Mouse (Mus musculus) thymus, adult 2 months (tissue): ENCODE measurements around the gene Llph.

Experiments used
- CTCF ChIP-seq: fragments of 200-500 bp; IDR thresholded peaks from 2 replicates; pipeline ENCODE4 v1.5.1; 2012; ENCODE audit warnings: mild to moderate bottlenecking, control low read depth, low read length, moderate library complexity, borderline replicate concordance; ENCODE audit not compliant: control insufficient read depth, poor library complexity, insufficient read depth; ENCODE audit errors: extremely low read depth
- POLR2A ChIP-seq: fragments of 200-500 bp; IDR thresholded peaks from 2 replicates; pipeline ENCODE4 v1.6.1; 2012; ENCODE audit warnings: mild to moderate bottlenecking, low read length, control low read depth, moderate library complexity; ENCODE audit not compliant: control insufficient read depth, poor library complexity, insufficient read depth; ENCODE audit errors: extremely low read depth

GRCm38 (mm10) chr10:120189782-120190181, 37.1 kb upstream of the Llph start:
- TF ChIP-seq CTCF (no peak), POLR2A (no peak)
